Mouse (Mus musculus): Measurements from ENCODE around the gene Cct8l1. TPM values are rescaled to one million over a fixed set of nuclear protein-coding genes. Genes with fewer than 3 reads are reported as not detected.

The Cct8l1 gene
- polyA plus RNA-seq, 1 experiment from 2014 or later, result not detected

DNA sequence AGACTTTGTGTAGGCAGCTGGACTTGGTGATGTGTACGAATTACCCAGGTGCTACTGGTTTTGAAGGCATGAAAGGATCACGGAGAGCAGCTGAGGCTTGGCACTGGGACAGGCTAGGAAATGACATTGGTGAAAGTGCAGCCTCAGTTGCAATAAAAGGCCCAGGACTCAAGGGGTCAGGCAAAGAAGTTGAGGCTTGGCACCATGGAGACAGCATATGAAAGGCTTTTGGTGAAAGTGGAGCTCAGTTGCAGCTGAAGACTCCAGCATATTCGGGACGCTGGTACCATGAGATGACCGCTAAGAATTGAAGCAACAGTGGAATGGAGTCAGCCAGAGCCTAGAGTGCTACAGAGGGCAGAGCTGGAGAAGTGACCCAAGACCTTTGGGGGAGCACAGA lies 39.8 kb downstream of the Cct8l1 start:
- Histone ChIP-seq H3K27ac (no peak overlapping the region), H3K9ac (no peak overlapping the region), H3K4me2 (replicated peaks) (no peak overlapping the region), H3K27me3 (replicated peaks) (no peaks in the 10 kb centered on the region), H3K4me3 (replicated peaks) (no peak overlapping the region), H3K36me3 (no peaks in the 10 kb centered on the region), H3K4me1 (replicated peaks) (no peaks in the 10 kb centered on the region), H3K9me3 (no peaks in the 10 kb centered on the region)
- WGBS, result 90% methylated on average over 5 of the region's 5 CpGs
- ATAC-seq, result no peak

DNA sequence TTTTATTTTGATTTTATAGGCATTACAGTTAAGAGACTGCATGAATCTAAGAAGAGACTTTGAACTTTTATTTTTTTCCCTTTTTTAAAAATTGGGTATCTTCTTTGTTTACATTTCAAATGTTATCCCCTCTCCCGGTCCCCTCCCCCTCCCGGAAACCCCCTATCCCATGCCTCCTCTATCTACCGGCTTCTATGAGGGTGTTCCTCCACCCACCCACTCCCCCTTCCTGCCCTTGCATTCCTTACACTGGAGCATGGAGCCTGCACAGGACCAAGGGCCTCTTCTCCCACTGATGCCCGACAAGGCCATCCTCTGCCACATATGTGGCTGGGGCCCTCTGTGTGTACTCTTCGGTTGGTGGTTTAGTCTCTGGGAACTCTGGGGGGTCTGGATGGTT lies 40.5 kb downstream of the Cct8l1 start:
- ATAC-seq, result no peak
- no peak overlapping the region for H3K27ac ChIP-seq
- no peaks in the 10 kb centered on the region for H3K9me3 ChIP-seq
- H3K27me3 ChIP-seq (replicated peaks), result no peaks in the 10 kb centered on the region
- no peak overlapping the region for H3K4me2 ChIP-seq (replicated peaks)
- WGBS, result 72% methylated on average over 5 of the region's 5 CpGs
- no peak overlapping the region for H3K4me3 ChIP-seq (replicated peaks)
- no peaks in the 10 kb centered on the region for H3K4me1 ChIP-seq (replicated peaks)
- H3K9ac ChIP-seq, result no peak overlapping the region
- no peaks in the 10 kb centered on the region for H3K36me3 ChIP-seq

Other genes with a start within 250 kb of the Cct8l1 start
- 11.5 and 11.8 TPM in 2 replicates for gene Kmt2c, start 17.3 kb upstream of the Cct8l1 start, polyA plus RNA-seq (2015; fragmentation: Nextera tagmentation; extraction: Ambion mirVana)
- 5.9 and 6.2 TPM in 2 replicates for gene Xrcc2, start 189.8 kb downstream of the Cct8l1 start, polyA plus RNA-seq (2015; fragmentation: Nextera tagmentation; extraction: Ambion mirVana)
- gene Actr3b, start 243.9 kb downstream of the Cct8l1 start, polyA plus RNA-seq (2015; fragmentation: Nextera tagmentation; extraction: Ambion mirVana), result 2.7 and 3.1 TPM in 2 replicates

Measured in intestine, embryonic 15.5 days (tissue).